Mouse (Mus musculus): ENCODE data around the gene Fam172a. TPM values are rescaled to one million over a fixed set of nuclear protein-coding genes. Genes with fewer than 3 reads are reported as not detected.

Fam172a gene
- polyA plus RNA-seq, 1 experiment from 2014 or later: 21.2 TPM

- peak overlapping the region; percentile 67 for H3K27ac ChIP-seq
- H3K4me1 ChIP-seq: peaks cover 15% of the 10 kb centered on the region
- H3K36me3 ChIP-seq: no peaks in the 10 kb centered on the region
- WGBS: 1% methylated on average over 38 of the region's 38 CpGs
- no peaks in the 10 kb centered on the region for H3K9me3 ChIP-seq
- peak overlapping the region; percentile 49 for H3K4me3 ChIP-seq
- H3K27me3 ChIP-seq (ENCODE audit: insufficient read depth, poor library complexity, severe bottlenecking): peaks cover 99% of the 10 kb centered on the region
- no peak for DNase-seq (ENCODE audit: low spot score)
These were observed 477.7 kb downstream of the Fam172a start for GRCm38 (mm10) chr13:78179312-78180097.

GRCm38 (mm10) chr13:78180261-78180660, 478.4 kb downstream of the Fam172a start:
- Histone ChIP-seq H3K4me1 (peaks cover 15% of the 10 kb centered on the region), H3K36me3 (no peaks in the 10 kb centered on the region), H3K27me3 (ENCODE audit: insufficient read depth, poor library complexity, severe bottlenecking) (peaks cover 99% of the 10 kb centered on the region), H3K4me3 (no peak overlapping the region), H3K9me3 (no peaks in the 10 kb centered on the region), H3K27ac (no peak overlapping the region)
- 20% methylated on average over 3 of the region's 3 CpGs for WGBS
- DNase-seq (ENCODE audit: low spot score): no peak

GRCm38 (mm10) chr13:78181071-78181929, 479.5 kb downstream of the Fam172a start:
- WGBS: 1% methylated on average over 44 of the region's 44 CpGs
- peaks cover 98% of the 10 kb centered on the region for H3K27me3 ChIP-seq (ENCODE audit: insufficient read depth, poor library complexity, severe bottlenecking)
- no peaks in the 10 kb centered on the region for H3K9me3 ChIP-seq
- peak overlapping the region; percentile 51 for H3K4me3 ChIP-seq
- peak overlapping the region; percentile 52; the same call in 1 of the 2 replicates for H3K27ac ChIP-seq
- H3K4me1 ChIP-seq: peaks cover 15% of the 10 kb centered on the region
- no peak for DNase-seq (ENCODE audit: low spot score)
- no peaks in the 10 kb centered on the region for H3K36me3 ChIP-seq

GRCm38 (mm10) chr13:78181930-78182558, 480.2 kb downstream of the Fam172a start:
- peaks cover 15% of the 10 kb centered on the region for H3K4me1 ChIP-seq
- peak overlapping the region; percentile 51 for H3K4me3 ChIP-seq
- WGBS: under 1% methylated on average over 13 of the region's 14 CpGs
- H3K9me3 ChIP-seq: no peaks in the 10 kb centered on the region
- peaks cover 98% of the 10 kb centered on the region for H3K27me3 ChIP-seq (ENCODE audit: insufficient read depth, poor library complexity, severe bottlenecking)
- no peak overlapping the region for H3K27ac ChIP-seq
- no peak for DNase-seq (ENCODE audit: low spot score)
- H3K36me3 ChIP-seq: no peaks in the 10 kb centered on the region

DNA sequence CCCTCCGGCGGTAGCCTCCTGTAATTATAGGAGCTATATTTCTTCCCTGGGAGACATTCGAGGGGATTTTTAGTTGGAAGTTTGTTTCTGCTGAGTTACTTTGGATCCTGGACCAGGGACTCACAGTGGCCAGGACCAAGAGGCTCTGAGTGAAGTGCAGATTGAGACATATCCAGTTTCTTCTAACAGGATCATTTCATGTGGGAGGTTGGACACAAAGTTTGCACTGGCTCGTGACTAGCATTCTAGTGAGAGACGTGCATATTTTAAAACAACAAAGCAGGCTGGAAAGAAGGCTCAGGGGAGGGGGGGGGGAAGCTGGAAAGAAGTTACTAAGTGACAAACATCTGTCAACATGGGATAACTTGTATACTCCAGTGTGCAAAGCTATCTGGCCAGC, 481.2 kb downstream of the Fam172a start:
- Histone ChIP-seq H3K27me3 (ENCODE audit: insufficient read depth, poor library complexity, severe bottlenecking) (peaks cover 98% of the 10 kb centered on the region), H3K36me3 (no peaks in the 10 kb centered on the region), H3K4me3 (no peak overlapping the region), H3K9me3 (no peaks in the 10 kb centered on the region), H3K27ac (no peak overlapping the region), H3K4me1 (peaks cover 15% of the 10 kb centered on the region)
- 8% methylated on average over 5 of the region's 5 CpGs for WGBS
- DNase-seq (ENCODE audit: low spot score): no peak

DNA sequence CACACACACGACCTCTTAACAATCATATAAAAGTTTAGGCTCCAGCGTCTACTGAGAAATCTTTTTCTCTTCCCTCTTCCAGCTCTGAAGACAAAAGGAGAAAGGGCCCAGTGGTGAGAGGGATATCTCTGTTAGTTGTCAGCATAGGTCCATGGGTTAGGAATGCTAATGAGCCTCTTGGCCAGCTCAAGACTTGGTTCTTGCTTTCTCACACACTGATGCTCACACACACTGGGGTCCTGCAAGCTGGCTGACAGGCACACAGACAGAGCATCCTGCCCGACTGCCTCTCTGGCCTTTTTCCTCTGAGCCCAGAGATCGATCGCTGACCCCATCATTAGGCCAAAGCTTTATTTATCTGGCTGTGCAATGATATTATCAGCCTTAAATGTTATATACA, 482.2 kb downstream of the Fam172a start:
- Histone ChIP-seq H3K27ac (no peak overlapping the region), H3K4me1 (peaks cover 15% of the 10 kb centered on the region), H3K4me3 (no peak overlapping the region), H3K27me3 (ENCODE audit: insufficient read depth, poor library complexity, severe bottlenecking) (peaks cover 96% of the 10 kb centered on the region), H3K36me3 (no peaks in the 10 kb centered on the region), H3K9me3 (no peaks in the 10 kb centered on the region)
- no peak for DNase-seq (ENCODE audit: low spot score)
- 7% methylated on average over 5 of the region's 5 CpGs for WGBS

DNA sequence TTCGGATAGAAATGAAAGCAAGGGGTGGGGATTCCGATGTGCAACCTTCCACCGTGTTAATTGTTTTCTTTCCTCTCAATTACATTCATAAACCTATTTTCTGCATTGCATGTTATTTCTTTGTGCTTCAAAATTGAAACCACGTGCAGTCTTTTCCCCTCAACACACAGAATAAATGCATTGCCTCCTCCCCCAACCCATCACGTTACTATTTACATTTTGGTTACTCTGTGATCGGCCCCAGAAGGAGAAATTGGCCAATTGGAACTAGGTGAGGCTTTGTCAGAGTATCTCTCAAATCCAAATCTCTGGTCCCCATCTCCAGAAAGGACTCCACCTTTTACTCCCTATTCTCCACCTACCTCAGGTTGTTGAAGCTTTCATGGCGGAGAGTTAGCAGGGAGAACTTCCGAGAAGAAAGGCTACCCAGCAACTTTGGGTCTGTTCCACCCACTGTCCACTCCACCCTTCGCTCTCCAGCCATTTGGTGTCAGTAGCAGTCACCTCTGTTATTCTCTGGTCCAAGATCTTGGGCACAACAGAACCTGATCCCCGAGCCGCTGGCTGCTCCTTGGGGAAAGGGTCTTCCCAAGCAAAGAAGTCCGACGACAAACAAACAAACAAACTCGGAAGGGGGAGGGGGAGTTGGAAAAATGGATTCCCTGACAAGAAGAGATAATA, 483.1 kb downstream of the Fam172a start:
- WGBS: 3% methylated on average over 14 of the region's 14 CpGs
- DNase-seq (ENCODE audit: low spot score): no peak
- Histone ChIP-seq H3K27ac (no peak overlapping the region), H3K9me3 (no peaks in the 10 kb centered on the region), H3K4me1 (peaks cover 6% of the 10 kb centered on the region; the same call in 1 of the 2 replicates), H3K4me3 (no peak overlapping the region), H3K36me3 (0 out of 2 replicates have a peak, but pooled peaks cover 4% of the 10 kb centered on the region), H3K27me3 (ENCODE audit: insufficient read depth, poor library complexity, severe bottlenecking) (peaks cover 96% of the 10 kb centered on the region)

DNA sequence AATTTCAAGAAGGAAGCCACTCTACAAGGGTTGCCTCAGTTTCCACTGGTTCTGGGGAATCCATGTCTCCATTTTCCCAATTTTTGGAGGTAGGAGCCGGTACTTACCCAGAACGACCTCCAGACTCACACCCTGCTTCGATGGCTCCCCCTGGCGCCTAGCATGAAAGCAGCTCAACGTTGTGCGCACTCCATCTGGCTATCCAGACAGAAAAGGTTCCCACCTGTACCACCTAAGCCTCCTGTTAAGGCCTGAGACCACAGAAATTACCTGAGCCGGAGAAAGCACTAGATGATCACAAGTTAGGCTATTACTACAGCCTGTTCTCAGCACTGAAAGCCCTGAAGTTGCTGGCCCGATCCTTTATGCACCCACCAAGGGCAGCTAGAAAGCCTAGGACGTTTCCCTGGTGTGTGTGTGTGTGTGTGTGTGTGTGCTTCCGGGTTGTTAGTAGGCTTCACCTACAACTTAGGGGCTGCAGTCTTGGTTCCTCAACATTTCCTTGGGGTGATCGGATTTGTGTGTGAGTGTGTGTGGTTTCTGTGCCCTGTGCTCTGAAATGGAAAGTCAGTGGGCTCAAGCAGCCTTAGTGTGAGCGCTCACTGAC, 484.6 kb downstream of the Fam172a start:
- no peak overlapping the region for H3K27ac ChIP-seq
- no peak for DNase-seq (ENCODE audit: low spot score)
- no peaks in the 10 kb centered on the region for H3K9me3 ChIP-seq
- 0 out of 2 replicates have a peak, but pooled peaks cover 2% of the 10 kb centered on the region for H3K4me1 ChIP-seq
- H3K4me3 ChIP-seq: no peak overlapping the region
- peaks cover 97% of the 10 kb centered on the region for H3K27me3 ChIP-seq (ENCODE audit: insufficient read depth, poor library complexity, severe bottlenecking)
- WGBS: 9% methylated on average over 12 of the region's 12 CpGs
- 0 out of 2 replicates have a peak, but pooled peaks cover 4% of the 10 kb centered on the region for H3K36me3 ChIP-seq

- H3K27ac ChIP-seq: no peak overlapping the region
- 27% methylated on average over 5 of the region's 5 CpGs for WGBS
- no peak overlapping the region for H3K4me3 ChIP-seq
These were observed 486.0 kb downstream of the Fam172a start for GRCm38 (mm10) chr13:78187833-78188232.

DNA sequence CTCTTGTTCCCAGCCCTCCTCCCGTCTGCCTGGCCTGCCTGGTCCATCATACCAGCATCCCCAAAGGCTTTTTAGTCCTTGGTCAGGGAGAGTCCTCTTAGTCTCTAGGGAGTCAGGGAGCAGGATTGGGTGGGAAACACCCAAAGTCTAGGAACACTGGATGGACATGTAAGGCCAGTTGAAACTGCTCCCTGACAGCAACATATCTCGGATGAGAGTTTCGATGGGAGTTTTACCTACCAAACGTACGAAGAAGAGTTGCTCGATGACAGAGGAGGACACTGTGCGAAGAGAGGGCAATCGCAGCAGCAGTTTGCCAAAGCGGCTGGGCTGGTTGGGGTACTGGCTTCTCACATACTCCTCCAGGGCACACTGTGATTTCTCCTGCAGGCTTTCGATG, 487.8 kb downstream of the Fam172a start:
- H3K4me1 ChIP-seq: peaks cover 2% of the 10 kb centered on the region
- H3K4me3 ChIP-seq: no peak overlapping the region
- DNase-seq (ENCODE audit: low spot score): no peak
- peaks cover 97% of the 10 kb centered on the region for H3K27me3 ChIP-seq (ENCODE audit: insufficient read depth, poor library complexity, severe bottlenecking)
- 21% methylated on average over 10 of the region's 10 CpGs for WGBS
- H3K9me3 ChIP-seq: no peaks in the 10 kb centered on the region
- no peak overlapping the region for H3K27ac ChIP-seq
- H3K36me3 ChIP-seq: 0 out of 2 replicates have a peak, but pooled peaks cover 4% of the 10 kb centered on the region

More at GRCm38 (mm10) chr13:78187833-78188232, 486.0 kb downstream of the Fam172a start:
- no peaks in the 10 kb centered on the region for H3K4me1 ChIP-seq
- 0 out of 2 replicates have a peak, but pooled peaks cover 4% of the 10 kb centered on the region for H3K36me3 ChIP-seq
- H3K9me3 ChIP-seq: no peaks in the 10 kb centered on the region
- no peak for DNase-seq (ENCODE audit: low spot score)
- peaks cover 97% of the 10 kb centered on the region for H3K27me3 ChIP-seq (ENCODE audit: insufficient read depth, poor library complexity, severe bottlenecking)

GRCm38 (mm10) chr13:78193211-78193610, 491.4 kb downstream of the Fam172a start:
- DNase-seq (ENCODE audit: low spot score): no peak
- H3K4me1 ChIP-seq: peaks cover 22% of the 10 kb centered on the region
- H3K36me3 ChIP-seq: 0 out of 2 replicates have a peak, but pooled peaks cover 13% of the 10 kb centered on the region
- H3K4me3 ChIP-seq: peak overlapping the region; percentile 23; the same call in 1 of the 2 replicates
- H3K9me3 ChIP-seq: no peaks in the 10 kb centered on the region
- H3K27me3 ChIP-seq (ENCODE audit: insufficient read depth, poor library complexity, severe bottlenecking): peaks cover 80% of the 10 kb centered on the region
- WGBS: 32% methylated on average over 4 of the region's 4 CpGs
- no peak overlapping the region for H3K27ac ChIP-seq
